Mouse (Mus musculus) kidney, adult 18-20 months (tissue): Measurements from ENCODE around the gene 2310034G01Rik.

Experiments used
- DNase-seq: peaks from one replicate; pipeline ENCODE4 v3.0.0; 2021

2310034G01Rik gene

DNA sequence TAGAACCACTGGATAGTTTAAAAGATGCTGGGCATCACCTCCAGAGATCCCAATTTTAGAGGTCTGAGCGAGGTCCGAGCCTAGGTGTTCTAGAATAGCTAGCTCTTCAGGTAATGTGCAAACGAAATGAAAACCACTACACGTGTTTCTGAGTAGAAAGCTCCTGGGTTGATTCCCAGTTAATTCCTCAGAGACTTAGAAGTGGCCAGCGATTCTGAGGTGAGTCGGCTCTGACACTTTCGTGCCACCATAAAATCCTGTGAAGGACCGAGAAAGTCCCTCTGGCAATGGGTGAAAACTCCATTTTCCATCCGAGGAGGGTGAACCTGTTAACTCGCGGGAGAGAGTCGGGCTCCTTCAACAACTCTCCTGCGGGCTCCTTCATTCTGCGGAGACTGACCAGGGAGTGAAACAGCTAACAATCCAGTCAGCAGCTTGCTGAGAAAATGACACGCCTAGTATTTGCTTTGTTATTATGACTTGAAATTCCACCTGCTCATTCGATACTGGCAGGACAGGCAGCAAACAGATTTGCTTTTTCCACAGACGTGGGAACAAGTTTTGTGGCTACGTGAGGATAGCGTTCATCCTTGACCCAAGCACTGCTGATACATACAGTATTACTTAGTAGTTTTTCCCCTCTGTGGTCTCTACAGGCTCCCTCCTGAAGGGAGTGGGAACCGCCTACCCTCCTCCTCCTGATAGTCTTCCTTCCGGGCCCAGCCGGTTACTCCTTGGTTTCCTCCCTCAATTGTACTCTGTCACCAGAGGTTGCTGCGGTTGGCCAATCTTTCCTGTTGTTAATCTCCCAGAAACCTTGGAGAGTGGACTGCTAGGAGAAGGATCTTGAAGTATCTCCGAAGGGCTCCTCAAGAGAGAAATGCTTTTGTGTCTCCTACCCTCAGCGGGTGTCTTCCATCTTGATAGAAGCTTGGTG lies 7.5 kb upstream of the 2310034G01Rik start:
- DNase-seq: peak; percentile 12

DNA sequence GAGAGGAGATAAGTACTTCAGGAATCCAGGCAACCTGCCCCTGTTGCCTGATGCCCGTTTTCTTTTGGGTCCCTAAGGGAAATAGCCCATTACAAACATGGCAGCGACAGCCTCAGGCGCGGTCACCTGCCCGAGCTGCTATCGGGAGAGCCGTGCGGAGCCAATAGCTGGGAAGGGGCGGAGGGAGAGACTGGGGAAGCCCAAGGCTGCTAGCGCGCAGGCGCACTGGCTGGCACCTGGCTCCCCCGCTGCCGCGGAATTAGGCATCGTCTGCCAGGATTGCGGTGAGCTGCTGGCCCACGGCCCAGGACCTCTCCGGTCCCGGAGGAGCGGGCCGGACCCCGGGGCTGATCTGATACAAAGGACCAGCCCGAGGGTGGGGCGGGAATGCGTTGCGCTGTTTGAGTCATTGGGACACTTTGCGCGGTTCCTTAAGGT lies 6.6 kb upstream of the 2310034G01Rik start:
- peak; percentile 88 for DNase-seq

DNA sequence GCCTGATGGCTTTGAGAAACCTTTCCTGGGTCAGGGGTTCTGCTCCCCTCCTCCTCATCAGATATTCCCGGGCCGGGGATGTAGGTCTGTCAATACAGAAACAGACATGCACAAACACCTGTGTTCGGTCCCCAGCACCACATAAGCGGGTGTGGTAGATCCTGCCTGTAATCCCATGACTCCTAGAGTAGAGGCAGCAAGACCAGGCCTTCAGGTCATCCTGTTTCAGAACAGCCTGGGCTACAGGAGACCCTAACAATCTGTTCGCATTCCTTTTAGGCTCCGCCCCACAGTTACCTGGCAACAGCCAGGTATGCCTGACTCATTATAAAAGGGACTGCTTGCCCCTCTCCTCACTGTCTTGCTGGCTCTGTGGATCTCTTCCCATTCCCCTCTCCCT lies 552 bp downstream of the 2310034G01Rik start:
- DNase-seq: no peak

DNA sequence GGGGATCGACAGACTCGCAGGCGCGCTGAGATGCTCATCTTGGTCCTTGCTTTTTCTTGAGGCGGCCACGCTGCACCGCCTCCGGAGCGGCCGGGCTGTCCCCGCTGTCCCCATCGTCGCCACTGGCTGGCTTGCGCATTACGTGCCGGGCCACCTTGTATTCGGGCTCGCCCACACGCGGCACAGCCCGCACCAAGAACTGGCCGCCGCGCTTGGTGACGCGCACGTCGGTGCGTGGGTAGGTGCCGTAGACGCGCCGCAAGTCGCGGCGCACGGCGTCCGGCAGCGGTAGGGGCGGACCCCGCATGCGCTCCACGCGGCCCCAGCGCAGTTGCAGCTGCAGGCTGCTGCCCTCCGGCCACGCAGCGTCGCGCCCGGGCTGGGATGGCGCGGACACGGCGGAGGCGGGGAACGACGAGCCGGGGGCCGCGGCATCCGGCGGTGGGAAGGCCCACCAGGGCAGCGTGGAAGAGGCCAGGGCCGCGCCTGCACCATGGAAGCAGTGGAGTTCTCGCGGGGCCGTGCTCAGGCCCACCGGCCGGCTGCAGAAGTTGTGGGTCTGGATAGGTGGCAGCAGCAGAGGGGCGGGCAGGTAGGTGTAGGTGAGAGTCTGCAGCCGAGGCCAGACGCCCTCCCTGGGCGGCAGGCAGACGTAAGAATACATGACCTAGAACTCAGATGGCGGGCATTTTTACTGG lies 1.2 kb downstream of the 2310034G01Rik start:
- peak; percentile 70 for DNase-seq

DNA sequence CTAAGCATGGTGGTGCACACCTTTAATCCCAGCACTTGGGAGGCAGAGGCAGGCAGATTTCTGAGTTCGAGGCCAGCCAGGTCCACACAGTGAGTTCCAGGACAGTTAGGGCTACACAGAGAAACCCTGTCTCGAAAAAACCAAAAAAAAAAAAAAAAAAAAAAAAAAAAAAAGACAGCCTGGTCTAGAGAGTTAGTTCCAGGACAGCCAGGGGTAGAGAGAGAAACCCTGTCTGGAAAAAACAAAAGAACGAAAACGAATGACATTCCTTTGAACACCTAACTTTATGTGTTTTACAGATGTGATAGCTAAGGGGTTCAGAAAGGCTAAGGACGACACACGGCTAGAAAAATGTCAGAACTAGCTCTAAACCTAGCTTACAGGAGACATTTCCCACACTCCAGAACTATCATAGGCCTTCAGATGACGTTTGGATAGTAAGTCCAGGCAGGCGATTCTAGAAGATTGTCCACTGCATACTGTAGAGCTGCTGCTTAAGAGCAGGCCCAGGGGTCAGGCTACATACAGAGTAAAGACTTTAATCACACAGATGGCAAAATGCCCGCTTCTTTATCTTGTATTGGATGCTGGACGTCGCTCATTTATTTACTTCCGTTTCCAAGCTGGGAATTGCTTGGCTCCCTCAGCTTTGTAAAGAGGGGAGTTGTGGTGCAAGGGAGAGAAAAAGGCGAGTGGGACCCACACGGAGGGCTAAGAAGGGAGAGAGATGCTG lies 2.0 kb downstream of the 2310034G01Rik start:
- no peak for DNase-seq

DNA sequence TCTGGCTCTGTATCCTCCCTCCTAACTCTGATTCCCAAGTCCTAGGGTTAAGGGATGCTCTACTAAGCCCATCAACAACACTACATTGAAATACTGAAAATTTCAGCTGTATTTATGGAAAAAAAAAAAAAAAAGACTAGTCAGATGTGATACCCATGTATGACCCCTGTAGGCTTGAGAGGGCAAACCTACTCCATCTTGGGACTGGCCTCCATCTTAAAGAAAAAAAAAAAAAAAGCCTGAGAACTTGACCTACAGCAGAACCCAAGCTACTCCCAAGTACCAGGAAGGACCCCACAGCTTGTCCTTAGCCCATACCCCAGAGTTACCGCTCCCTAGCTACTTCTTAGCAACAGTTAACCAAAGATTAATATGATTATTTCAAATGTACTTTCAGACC lies 3.0 kb downstream of the 2310034G01Rik start:
- no peak for DNase-seq

DNA sequence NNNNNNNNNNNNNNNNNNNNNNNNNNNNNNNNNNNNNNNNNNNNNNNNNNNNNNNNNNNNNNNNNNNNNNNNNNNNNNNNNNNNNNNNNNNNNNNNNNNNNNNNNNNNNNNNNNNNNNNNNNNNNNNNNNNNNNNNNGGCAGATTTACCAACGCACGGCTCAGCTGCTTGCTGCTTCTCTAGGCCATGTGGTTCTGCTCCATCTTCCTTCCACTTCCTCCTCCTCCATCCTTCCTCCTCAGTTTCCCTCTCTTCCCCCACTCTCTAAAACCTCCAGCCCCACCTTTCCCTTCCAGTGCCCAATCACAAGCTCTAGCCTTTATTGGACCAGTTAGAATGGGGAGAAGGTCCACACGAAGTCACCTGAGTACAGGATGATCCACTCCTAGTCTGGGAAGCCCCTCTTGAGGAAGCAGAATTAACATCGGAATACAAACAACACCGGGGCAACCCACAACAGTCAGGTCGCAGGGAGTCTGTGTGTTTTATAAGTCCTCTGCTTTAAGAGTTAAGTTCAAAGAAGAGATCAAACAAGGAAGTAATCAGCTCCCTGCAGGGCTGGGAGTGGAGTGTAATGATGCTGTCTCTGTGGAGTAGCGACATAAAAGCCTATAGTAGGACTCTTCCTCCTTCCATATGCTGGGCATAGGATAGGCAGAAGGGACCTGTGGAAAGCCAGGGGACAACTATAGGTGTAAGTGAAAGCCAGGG lies 5.2 kb downstream of the 2310034G01Rik start:
- no peak for DNase-seq

DNA sequence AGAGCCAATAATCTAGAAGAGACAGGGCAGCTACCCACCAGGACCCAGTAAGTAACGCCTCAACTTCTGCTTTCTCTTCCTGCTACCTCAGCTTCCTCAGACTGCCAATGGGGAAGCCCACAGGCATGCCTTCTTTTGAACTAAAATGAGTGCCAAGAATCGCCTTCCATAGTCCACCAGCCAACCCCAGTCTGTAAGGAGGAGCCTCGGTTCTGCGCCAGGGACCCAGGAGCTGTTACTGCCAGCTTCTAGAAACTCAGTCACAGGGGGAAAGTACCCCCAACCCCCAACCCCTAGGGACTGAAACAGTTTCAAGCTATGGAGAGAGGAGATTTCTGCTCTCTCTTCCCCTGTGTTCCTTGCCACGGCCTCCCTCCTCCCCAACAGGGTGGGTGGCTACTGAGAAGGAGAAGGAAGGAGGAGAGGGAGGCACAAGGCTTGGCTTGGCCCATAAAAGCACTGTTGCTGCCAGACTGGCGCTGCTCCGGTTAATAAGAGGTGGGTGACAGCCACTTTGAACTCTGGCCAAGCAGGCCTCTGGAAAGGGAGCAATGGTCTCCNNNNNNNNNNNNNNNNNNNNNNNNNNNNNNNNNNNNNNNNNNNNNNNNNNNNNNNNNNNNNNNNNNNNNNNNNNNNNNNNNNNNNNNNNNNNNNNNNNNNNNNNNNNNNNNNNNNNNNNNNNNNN lies 10.7 kb downstream of the 2310034G01Rik start:
- DNase-seq: peak; percentile 31

DNA sequence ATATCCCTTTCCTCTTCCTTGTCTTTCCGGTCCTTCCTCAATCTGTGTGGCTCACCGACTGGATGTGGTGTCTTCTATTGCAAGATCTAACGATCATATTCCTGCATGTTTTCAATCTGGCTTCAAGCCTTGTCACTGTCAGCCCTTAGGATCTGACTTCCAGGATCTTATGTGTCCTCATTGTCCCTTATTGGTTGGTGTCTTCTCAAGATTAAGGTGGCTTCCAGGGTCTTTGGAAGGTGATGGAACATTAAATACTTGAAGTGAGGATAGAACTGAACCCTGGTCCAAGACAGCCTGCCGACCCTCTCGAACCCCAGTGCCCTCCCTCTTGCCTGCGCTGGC lies 11.2 kb downstream of the 2310034G01Rik start:
- DNase-seq: no peak

DNA sequence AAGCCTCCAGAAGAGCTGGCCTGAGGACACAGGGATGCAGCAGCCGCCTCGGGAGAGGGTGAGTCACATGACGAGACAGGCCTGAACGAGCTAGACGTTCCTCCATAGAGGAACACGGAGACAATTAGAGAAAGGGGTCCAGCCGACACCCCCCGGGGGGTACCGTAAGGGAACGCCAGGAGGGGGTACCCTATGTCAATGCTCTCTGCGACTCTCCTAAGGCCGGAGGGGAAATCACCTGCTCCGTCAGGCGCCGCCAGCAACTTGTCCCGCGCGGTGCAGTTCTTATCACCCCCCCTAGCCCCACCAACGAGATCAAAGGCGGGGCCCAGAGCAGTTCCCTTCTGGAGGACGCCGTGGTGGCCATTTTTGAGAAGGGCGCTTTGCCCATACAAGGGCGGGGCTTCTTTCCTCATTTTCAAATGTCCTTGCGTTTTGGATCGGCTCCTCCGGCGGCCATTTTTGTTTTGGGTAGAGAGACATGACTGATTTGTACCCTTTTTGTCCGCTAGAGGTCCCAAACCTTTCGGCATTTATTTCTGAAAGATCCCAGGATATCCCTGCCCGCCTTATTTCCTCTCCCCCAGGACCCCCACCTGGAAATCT lies 11.7 kb downstream of the 2310034G01Rik start, which contains the start of gene Cuedc2:
Cuedc2 (minus strand) TSS at position 372 of the 606 bp plus-strand sequence.
- DNase-seq: peak; percentile 99

DNA sequence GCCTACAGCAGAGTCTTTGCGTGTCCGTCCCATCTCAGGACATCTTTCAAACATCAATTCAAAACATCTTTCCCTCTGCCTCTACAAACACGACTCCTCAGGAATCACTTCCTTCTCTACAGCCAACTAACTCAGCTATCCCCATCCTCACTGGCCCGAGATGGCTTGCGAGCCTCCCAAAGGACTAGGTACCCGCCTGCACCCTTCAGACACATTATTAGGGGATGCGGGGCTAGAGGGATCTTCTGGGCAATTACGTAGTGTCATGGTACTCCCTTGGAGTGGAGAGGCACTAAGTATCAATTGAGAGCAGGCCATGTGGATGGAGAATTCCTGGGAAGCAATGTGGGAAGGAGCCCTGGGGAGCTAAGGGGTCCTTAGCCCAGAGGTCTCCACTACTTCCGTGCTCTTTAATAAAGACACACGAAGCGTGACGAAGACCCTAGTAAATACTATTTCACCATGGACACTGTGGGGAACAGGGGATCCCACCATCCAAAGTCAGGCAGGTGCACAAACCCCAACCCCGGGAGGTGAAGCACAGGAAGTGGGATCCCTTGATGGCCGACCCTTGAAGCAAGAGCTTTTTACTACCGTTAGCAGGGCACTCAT lies 12.3 kb downstream of the 2310034G01Rik start:
- no peak for DNase-seq

DNA sequence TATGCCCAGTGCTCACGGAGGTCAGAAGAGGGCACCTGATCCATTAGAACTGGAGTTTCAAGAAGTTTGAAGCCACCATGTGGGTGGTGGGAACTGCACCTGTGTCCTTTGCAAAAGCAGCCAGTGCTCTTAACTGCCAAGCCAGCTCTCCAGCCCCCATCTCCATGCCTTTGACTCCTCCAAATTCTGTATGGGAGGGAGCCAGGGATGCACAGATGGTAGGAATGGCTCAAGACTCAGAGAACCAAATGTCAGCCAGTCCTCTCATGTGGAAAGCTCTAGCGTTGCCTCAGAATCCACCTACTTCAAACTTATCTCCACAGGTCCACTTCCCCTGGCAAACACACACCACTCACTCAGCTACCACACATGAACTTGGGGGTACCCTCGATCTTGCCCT lies 16.2 kb downstream of the 2310034G01Rik start:
- DNase-seq: no peak

DNA sequence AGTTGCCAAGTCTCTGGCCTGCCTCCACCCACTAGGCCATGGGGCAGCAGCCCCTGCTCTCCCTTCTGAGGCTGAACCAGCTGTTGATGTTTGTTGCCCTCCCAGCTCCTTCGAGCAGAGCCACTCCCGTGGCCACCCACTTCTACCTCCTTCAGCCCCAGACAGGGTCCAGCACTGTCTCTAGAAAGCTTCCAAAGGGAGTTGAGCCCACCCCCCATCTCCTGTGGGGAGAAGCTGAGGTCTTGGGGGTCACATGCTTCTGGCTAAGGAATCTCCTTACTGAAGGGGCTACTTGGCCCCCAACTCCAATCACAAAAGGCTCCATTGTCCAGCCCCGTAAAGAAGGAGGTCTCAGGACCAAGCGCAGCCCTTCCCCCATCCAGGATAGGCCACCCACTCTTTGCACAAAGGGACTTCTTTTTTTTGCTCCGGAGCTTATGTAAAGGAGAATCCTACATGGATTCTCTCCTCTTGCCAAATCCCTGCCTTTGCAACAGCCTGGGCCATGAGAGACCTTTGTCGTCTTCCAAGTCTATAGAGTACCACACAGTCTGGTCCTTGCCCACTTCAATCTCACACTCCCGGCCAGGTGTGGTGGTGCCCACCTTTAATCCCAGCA lies 17.3 kb downstream of the 2310034G01Rik start:
- no peak for DNase-seq

DNA sequence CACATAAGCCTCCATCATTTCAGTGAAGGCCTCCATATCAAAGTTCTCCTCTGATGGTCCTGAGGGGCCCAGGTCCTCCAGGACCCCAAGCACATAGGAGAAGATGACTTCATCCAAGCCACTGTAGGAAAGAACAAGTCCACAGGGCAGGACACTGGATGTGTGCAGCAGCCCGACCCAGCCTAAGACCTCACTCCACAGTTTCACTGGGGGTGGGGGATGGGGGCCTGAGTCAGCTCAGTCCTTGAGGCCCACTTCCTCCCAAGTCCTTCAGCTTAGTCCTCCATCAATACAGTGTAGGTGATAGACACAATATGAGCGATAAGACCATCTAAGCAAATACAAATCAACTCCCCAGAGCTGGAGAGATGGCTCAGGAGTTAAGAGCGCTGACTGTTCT lies 18.2 kb downstream of the 2310034G01Rik start:
- no peak for DNase-seq

DNA sequence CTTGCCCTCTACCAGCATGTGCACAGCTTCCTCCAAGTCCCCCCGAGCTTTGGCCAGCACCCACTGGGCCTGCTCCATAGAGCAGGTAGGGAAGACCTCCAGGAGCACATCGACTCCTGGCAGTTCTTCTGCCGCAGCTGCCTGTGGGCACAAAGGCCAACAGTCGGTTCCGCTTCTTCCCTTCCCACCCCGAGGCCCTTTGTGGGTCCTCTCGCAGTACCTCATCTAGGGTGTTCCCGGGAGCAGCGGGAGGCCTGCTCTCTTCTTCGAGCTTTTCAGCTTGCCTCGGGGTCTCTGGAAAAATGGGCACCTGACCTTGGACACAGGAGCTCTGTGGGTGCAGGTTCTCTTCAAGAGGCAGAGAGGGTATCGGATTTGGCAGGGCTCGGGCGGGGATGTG lies 18.8 kb downstream of the 2310034G01Rik start:
- DNase-seq: no peak

DNA sequence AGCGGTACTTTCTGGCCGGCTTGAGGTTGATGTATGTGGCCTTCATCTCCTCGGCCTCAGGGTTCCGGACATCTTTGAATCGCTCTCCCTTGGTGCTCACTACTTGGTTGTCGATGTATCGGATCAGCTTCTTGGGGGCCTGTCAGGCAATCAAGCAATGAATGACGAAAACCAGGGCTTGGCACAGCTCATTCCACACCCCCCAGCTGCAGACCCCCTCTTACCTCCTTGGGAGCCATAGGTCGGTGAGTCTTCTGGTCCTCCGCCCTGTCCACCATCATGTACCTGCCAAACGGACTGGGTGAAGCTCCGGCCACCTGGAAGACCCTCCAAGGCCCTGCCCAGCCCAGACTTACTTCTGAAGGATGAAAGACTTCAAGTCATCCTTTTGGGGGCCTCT lies 19.4 kb downstream of the 2310034G01Rik start:
- DNase-seq: no peak

DNA sequence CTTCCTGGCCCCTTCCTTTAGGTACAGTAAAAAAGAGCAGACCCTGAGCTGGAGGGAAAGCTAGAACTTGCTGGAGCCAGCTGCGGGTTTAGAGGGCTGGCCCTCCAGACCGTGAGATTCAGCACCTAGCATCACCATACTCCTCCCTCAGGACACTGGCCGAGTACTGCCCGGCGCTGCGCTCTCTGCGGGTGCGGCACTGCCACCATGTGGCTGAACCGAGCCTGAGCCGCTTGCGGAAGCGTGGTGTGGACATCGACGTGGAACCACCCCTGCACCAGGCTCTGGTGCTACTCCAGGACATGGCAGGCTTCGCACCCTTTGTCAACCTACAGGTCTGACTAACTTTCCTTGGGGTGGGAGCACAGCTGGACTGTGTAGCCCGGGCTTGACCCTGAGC lies 20.2 kb downstream of the 2310034G01Rik start:
- peak; percentile 87 for DNase-seq

DNA sequence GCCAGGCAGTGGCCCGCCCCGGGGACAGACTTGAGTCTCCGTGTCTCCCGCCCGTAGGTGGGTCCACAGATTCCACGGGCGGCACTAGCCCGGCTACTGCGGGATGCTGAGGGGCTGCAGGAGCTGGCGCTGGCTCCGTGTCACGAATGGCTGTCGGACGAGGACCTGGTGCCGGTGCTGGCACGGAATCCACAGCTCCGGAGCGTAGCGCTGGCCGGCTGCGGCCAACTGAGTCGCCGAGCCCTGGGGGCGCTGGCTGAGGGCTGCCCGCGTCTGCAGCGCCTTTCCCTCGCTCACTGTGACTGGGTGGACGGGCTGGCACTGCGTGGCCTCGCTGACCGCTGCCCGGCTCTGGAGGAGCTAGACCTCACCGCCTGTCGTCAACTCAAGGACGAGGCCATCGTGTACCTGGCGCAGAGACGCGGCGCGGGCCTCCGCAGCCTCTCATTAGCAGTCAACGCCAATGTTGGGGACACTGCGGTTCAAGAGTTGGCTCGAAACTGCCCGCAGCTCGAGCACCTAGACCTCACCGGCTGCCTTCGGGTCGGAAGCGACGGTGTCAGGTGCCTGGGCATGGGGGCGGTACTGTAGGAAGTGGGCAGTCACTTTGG lies 21.0 kb downstream of the 2310034G01Rik start:
- DNase-seq: no peak

DNA sequence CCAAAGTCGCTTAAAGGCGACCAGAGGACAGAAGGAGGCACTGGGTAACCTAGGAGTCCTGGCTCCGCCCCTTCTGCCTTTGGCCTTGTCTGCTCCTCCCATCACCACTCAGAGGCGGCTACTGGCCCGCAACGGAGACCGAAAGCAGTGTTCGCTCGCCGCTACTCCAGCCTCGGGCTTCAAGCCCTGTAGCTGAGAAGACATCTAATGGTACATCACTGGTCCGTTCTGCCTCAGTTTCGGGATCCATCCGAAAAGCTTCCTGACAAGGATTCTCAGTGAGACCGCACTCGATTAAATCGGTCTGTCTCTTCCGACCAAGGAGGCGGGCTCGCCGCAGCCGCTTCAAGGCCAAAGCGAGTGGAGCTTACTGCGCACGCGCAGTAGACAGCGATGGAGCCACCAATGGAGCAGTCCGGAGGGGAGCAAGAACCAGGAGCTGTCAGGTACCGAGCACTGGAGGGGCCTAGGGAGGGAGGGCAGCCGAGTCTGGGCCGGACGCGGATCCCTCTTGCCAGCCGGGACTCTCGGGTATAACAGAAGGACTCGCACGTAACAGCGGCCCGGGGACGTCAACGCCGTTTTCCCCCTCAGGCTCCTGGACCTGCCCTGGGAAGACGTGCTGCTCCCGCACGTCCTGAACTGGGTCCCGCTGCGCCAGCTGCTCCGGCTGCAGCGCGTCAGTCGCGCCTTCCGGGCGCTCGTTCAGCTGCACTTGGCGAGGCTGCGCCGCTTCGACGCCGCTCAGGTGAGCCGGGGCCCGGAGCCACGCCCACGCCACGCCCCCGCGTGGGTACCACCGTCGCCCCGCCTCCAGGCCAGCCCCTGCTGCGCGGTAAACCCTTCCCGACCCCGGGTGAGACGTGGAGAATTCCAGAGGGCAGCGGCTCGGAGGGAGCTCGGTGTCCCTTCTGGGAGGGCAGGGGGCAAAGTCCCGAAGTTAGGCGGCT lies 21.7 kb downstream of the 2310034G01Rik start, which contains the start of gene Fbxl15:
Fbxl15 (plus strand) TSS at position 104 of the 950 bp plus-strand sequence.
- DNase-seq: peak; percentile 96
